Mouse (Mus musculus) kidney, embryonic 16.5 days (tissue): ENCODE data around the gene Lrig1. TPM values are rescaled to one million over a fixed set of nuclear protein-coding genes. Genes with fewer than 3 reads are reported as not detected.

ENCODE experiments used
- ATAC-seq: fragments of 200-750 bp; cut with Nextera tagmentation; 2 replicates; pipeline ENCODE4 v1.8.0; 2017; ENCODE audit warnings: moderate TSS enrichment; ENCODE audit not compliant: low FRiP score, low TSS enrichment
- H3K27ac ChIP-seq: fragments of 300-500 bp; sonication (generic); 2 replicates; pipeline ENCODE4 v1.5.1; 2014; ENCODE audit warnings: low read length
- H3K27me3 ChIP-seq: fragments of 300-500 bp; sonication (generic); 2 replicates; pipeline ENCODE4 v1.6.1; 2014; ENCODE audit warnings: low read length, control low read depth, mixed read lengths; ENCODE audit not compliant: insufficient read depth
- H3K36me3 ChIP-seq: fragments of 300-500 bp; sonication (generic); 2 replicates; pipeline ENCODE4 v1.6.1; 2014; ENCODE audit warnings: low read length, control low read depth, mixed read lengths; ENCODE audit not compliant: insufficient read depth
- H3K4me1 ChIP-seq: fragments of 300-500 bp; sonication (generic); 2 replicates; pipeline ENCODE4 v1.6.1; 2014; ENCODE audit warnings: low read length, control low read depth, mixed read lengths; ENCODE audit not compliant: insufficient read depth
- H3K4me2 ChIP-seq: fragments of 300-500 bp; sonication (generic); replicated peaks from 2 replicates; pipeline ENCODE4 v1.6.1; 2014; ENCODE audit warnings: low read depth, low read length
- H3K4me3 ChIP-seq: fragments of 300-500 bp; sonication (generic); 2 replicates; pipeline ENCODE4 v1.5.1; 2014; ENCODE audit warnings: mild to moderate bottlenecking, low read length
- H3K9ac ChIP-seq: fragments of 300-500 bp; sonication (generic); replicated peaks from 2 replicates; pipeline ENCODE4 v1.6.1; 2014; ENCODE audit warnings: low read length
- H3K9me3 ChIP-seq: fragments of 300-500 bp; sonication (generic); 2 replicates; pipeline ENCODE4 v1.6.1; 2016; ENCODE audit warnings: low read length, control low read depth
- WGBS: fragments of 180-500 bp; shearing (Covaris S2); extraction: QIAGEN DNeasy Blood & Tissue Kit; methylation state at CpG from one replicate; pipeline ENCODE4 v1.1.7; 2014; 5-methylcytosine and 5-hydroxymethylcytosine counted together
- polyA plus RNA-seq: library from polyadenylated mRNA; unstranded; fragments of >200 nt; fragmentation: Nextera tagmentation; extraction: Ambion mirVana; gene quantifications from 2 replicates; pipeline ENCODE4 v1.2.1, GENCODE M21; 2015

Lrig1 gene
- 6.3 and 7.4 TPM in 2 replicates for polyA plus RNA-seq

DNA sequence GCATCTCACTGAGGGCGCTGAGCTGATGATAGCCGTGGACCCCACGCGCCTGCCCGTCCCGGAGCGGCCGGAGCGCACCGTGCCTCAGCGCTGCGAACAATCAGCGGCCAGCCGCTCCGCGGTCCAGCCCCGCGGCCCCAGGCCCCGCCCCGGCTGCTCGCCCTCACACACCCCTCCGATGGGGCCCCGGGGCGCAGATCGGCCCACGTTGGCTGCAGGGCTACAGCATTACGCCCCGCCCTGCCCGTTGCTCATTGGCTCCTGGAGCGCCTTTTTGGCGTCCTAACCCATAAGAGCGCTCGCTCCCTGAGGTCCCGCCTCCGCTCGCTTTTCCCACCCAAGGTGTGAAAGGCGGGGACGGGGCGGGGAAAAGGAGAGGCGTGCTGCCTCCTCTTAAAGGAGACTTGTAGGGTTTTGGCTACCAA lies at the start of gene Lrig1:
Lrig1 (minus strand) TSS at position 92 of the 425 bp plus-strand sequence.
- Histone ChIP-seq H3K27me3 (peaks cover 6% of the 10 kb centered on the region; the same call in 1 of the 2 replicates), H3K27ac (peak within 1 kb of the TSS; percentile 90), H3K4me3 (peak within 1 kb of the TSS; percentile 87), H3K9ac (peak within 1 kb of the TSS; percentile 89), H3K36me3 (no peaks in the 10 kb centered on the region), H3K4me2 (peak within 1 kb of the TSS; percentile 95), H3K4me1 (peaks cover 43% of the 10 kb centered on the region), H3K9me3 (no peaks in the 10 kb centered on the region)
- peak; percentile 99 for ATAC-seq
- WGBS = under 1% methylated on average over 40 of the region's 40 CpGs

- H3K9ac ChIP-seq = no peak overlapping the region
- H3K4me1 ChIP-seq = no peaks in the 10 kb centered on the region
- no peak overlapping the region for H3K4me2 ChIP-seq
- H3K36me3 ChIP-seq = no peaks in the 10 kb centered on the region
- no peaks in the 10 kb centered on the region for H3K27me3 ChIP-seq
- H3K9me3 ChIP-seq = no peaks in the 10 kb centered on the region
- no peak for ATAC-seq
- H3K4me3 ChIP-seq = no peak overlapping the region
- H3K27ac ChIP-seq = no peak overlapping the region
- WGBS = 84% methylated on average over 3 of the region's 3 CpGs
These were observed 49.7 kb upstream of the Lrig1 start for GRCm38 (mm10) chr6:94749626-94750025.

DNA sequence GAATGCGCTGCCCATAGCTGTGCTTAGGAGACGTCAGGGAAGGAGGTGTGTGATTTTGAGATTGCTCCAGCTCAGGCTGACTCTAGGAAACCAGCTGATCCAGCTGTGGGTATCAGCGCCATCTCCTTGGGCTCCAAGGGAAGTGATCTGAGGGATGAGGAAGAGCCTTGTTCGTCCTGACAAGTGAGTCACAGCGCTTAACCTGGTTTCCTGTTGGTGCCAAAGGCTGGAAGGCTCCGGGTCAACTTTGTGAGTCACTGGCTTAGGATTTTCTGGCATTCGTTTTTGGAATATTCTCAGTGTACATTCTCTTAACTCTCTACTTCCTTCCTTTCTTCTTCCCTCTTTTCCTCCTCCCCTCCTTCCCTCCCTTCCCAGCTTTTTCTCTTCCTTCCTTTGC lies 48.4 kb upstream of the Lrig1 start:
- Histone ChIP-seq H3K27me3 (no peaks in the 10 kb centered on the region), H3K4me2 (no peak overlapping the region), H3K27ac (no peak overlapping the region), H3K9ac (no peak overlapping the region), H3K4me3 (no peak overlapping the region), H3K9me3 (no peaks in the 10 kb centered on the region), H3K4me1 (no peaks in the 10 kb centered on the region), H3K36me3 (no peaks in the 10 kb centered on the region)
- ATAC-seq = no peak
- 54% methylated on average over 7 of the region's 7 CpGs for WGBS

DNA sequence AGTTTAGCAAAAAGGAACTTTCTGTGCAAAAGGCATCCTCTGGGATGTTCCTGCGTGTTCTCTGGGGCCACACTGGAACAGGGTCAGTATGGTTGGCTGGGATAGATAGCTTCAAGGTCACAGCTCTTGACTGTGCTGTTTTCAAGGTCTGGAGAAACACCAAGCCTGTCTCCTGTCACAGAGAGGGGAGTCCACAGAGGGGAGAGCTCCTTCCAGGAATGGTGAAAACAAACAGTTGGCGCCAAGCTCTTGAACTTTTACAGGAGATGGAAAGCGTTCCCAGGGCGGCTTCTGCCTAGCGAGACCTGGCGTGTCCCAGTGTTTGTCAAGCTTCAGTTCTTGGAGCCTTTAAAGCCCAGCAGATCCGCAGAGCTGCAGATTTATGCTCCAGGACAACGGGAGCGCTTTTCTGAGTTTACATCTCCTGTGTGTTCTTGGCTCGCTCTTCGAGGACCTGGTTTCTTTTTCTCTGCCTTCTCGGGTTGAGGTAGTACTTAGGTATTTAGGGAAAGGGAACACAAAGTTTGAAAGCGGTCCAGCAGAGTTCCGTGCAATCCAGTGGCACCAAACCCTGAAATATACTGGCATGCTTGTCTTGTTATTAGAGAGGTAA lies 40.3 kb upstream of the Lrig1 start:
- Histone ChIP-seq H3K9ac (no peak overlapping the region), H3K27me3 (no peaks in the 10 kb centered on the region), H3K4me1 (no peaks in the 10 kb centered on the region), H3K4me2 (no peak overlapping the region), H3K36me3 (no peaks in the 10 kb centered on the region), H3K27ac (no peak overlapping the region), H3K4me3 (no peak overlapping the region), H3K9me3 (no peaks in the 10 kb centered on the region)
- no peak for ATAC-seq
- WGBS = 57% methylated on average over 14 of the region's 14 CpGs

GRCm38 (mm10) chr6:94738647-94739046 lies 38.7 kb upstream of the Lrig1 start:
- H3K27ac ChIP-seq = no peak overlapping the region

GRCm38 (mm10) chr6:94733878-94734277 lies 33.9 kb upstream of the Lrig1 start:
- no peak overlapping the region for H3K27ac ChIP-seq
- no peaks in the 10 kb centered on the region for H3K9me3 ChIP-seq
- WGBS = 58% methylated on average over 5 of the region's 5 CpGs
- no peak overlapping the region for H3K9ac ChIP-seq
- no peaks in the 10 kb centered on the region for H3K36me3 ChIP-seq
- H3K4me2 ChIP-seq = no peak overlapping the region
- no peak for ATAC-seq
- no peaks in the 10 kb centered on the region for H3K27me3 ChIP-seq
- no peak overlapping the region for H3K4me3 ChIP-seq
- no peaks in the 10 kb centered on the region; the same call in 1 of the 2 replicates for H3K4me1 ChIP-seq

More at GRCm38 (mm10) chr6:94738647-94739046, 38.7 kb upstream of the Lrig1 start:
- Histone ChIP-seq H3K4me3 (no peak overlapping the region), H3K4me2 (no peak overlapping the region), H3K4me1 (no peaks in the 10 kb centered on the region), H3K9ac (no peak overlapping the region), H3K27me3 (no peaks in the 10 kb centered on the region), H3K9me3 (no peaks in the 10 kb centered on the region), H3K36me3 (no peaks in the 10 kb centered on the region)
- ATAC-seq = no peak
- WGBS = 67% methylated on average over 3 of the region's 3 CpGs

- Histone ChIP-seq H3K27me3 (no peaks in the 10 kb centered on the region), H3K4me2 (peak overlapping the region; percentile 24), H3K27ac (no peak overlapping the region), H3K4me3 (no peak overlapping the region), H3K4me1 (no peaks in the 10 kb centered on the region; the same call in 1 of the 2 replicates), H3K9ac (no peak overlapping the region), H3K36me3 (no peaks in the 10 kb centered on the region), H3K9me3 (no peaks in the 10 kb centered on the region)
- ATAC-seq = peak; percentile 70; the same call in 1 of the 2 replicates
- WGBS = 45% methylated on average over 18 of the region's 18 CpGs
These were observed 29.9 kb upstream of the Lrig1 start for GRCm38 (mm10) chr6:94729847-94730246.

- no peaks in the 10 kb centered on the region for H3K27me3 ChIP-seq
- H3K4me2 ChIP-seq = no peak overlapping the region
- no peaks in the 10 kb centered on the region for H3K36me3 ChIP-seq
- H3K27ac ChIP-seq = no peak overlapping the region
- no peak overlapping the region for H3K4me3 ChIP-seq
- no peaks in the 10 kb centered on the region; the same call in 1 of the 2 replicates for H3K4me1 ChIP-seq
- no peak overlapping the region for H3K9ac ChIP-seq
- no peak for ATAC-seq
- 27% methylated on average over 3 of the region's 3 CpGs for WGBS
- no peaks in the 10 kb centered on the region for H3K9me3 ChIP-seq
These were observed 29.2 kb upstream of the Lrig1 start for GRCm38 (mm10) chr6:94729132-94729531.

GRCm38 (mm10) chr6:94724612-94725011 lies 24.7 kb upstream of the Lrig1 start:
- H3K36me3 ChIP-seq = no peaks in the 10 kb centered on the region
- H3K4me2 ChIP-seq = no peak overlapping the region
- no peak overlapping the region for H3K9ac ChIP-seq
- 71% methylated on average over 1 of the region's 1 CpGs for WGBS
- no peaks in the 10 kb centered on the region for H3K9me3 ChIP-seq
- no peaks in the 10 kb centered on the region for H3K27me3 ChIP-seq
- no peak overlapping the region for H3K4me3 ChIP-seq
- no peak for ATAC-seq
- no peaks in the 10 kb centered on the region; the same call in 1 of the 2 replicates for H3K4me1 ChIP-seq
- no peak overlapping the region for H3K27ac ChIP-seq

DNA sequence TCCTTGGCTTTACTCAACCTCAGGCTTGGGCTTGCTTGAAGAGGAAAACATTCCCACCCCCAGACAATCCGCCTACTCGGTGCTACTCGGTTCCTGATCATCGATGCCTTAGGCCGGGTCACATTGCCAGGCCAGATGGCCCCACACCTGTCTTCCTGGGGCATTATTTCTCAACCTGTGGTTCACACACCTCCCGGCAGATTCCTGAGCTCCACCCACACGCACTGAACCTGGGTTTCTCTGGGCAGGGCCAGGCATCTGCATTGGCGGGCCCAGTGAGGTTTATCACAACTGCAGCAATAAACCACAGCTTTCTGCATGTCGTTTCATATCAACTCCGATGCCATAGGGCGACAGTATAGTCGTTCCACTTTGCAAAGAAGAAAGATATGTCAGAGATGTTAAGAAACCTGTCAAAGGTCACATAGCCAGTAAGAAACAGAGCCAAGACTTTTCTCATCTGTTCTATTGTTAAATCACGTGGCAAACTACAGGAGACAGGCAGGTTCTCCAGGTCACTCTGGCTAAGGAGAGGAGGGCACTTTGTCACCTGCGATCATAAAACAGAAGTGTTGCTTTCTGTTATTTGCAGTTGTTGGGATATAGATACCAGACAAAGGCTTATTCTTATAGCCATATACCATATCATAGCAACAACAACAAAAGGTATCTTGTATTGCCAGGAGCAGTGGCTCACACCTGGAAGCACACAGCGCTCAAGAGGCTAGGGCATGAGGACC lies 18.8 kb upstream of the Lrig1 start:
- H3K4me2 ChIP-seq = no peak overlapping the region
- peaks cover 10% of the 10 kb centered on the region for H3K4me1 ChIP-seq
- WGBS = 79% methylated on average over 15 of the region's 15 CpGs
- H3K27me3 ChIP-seq = no peaks in the 10 kb centered on the region
- no peaks in the 10 kb centered on the region for H3K9me3 ChIP-seq
- H3K9ac ChIP-seq = no peak overlapping the region
- no peak for ATAC-seq
- peak overlapping the region; percentile 67; the same call in 1 of the 2 replicates for H3K27ac ChIP-seq
- no peak overlapping the region for H3K4me3 ChIP-seq
- no peaks in the 10 kb centered on the region for H3K36me3 ChIP-seq
